Mouse (Mus musculus) neural tube, embryonic 12.5 days (tissue): ENCODE data around the gene Chga. TPM values are rescaled to one million over a fixed set of nuclear protein-coding genes. Genes with fewer than 3 reads are reported as not detected.

ENCODE experiments used
- ATAC-seq: fragments of 200-750 bp; cut with Nextera tagmentation; 2 replicates; pipeline ENCODE4 v1.8.0; 2017; ENCODE audit warnings: low read depth, mild to moderate bottlenecking, moderate TSS enrichment, moderate library complexity; ENCODE audit not compliant: low FRiP score
- H3K27ac ChIP-seq: fragments of 300-500 bp; sonication (generic); 2 replicates; pipeline ENCODE4 v1.5.1; 2016
- H3K27me3 ChIP-seq: fragments of 300-500 bp; sonication (generic); replicated peaks from 2 replicates; pipeline ENCODE4 v1.6.1; 2016; ENCODE audit warnings: mild to moderate bottlenecking
- H3K36me3 ChIP-seq: fragments of 300-500 bp; sonication (generic); 2 replicates; pipeline ENCODE4 v1.6.1; 2016; ENCODE audit warnings: mild to moderate bottlenecking
- H3K4me1 ChIP-seq: fragments of 300-500 bp; sonication (generic); 2 replicates; pipeline ENCODE4 v1.6.1; 2016
- H3K4me2 ChIP-seq: fragments of 300-500 bp; sonication (generic); replicated peaks from 2 replicates; pipeline ENCODE4 v1.6.1; 2016; ENCODE audit warnings: mild to moderate bottlenecking
- H3K4me3 ChIP-seq: fragments of 300-500 bp; sonication (generic); 2 replicates; pipeline ENCODE4 v1.5.1; 2016
- H3K9ac ChIP-seq: fragments of 300-500 bp; sonication (generic); 2 replicates; pipeline ENCODE4 v1.6.1; 2016; ENCODE audit warnings: mild to moderate bottlenecking
- H3K9me3 ChIP-seq: fragments of 300-500 bp; sonication (generic); 2 replicates; pipeline ENCODE4 v1.6.1; 2016; ENCODE audit warnings: mild to moderate bottlenecking
- WGBS: fragments of 180-500 bp; shearing (Covaris S2); methylation state at CpG from one replicate; pipeline ENCODE4 v1.1.7; 2016; 5-methylcytosine and 5-hydroxymethylcytosine counted together
- polyA plus RNA-seq: library from polyadenylated mRNA; unstranded; fragments of >200 nt; fragmentation: Nextera tagmentation; extraction: Ambion mirVana; gene quantifications from 2 replicates; pipeline ENCODE4 v1.2.1, GENCODE M21; 2016

The Chga gene
- polyA plus RNA-seq, 1 experiment from 2014 or later: 78.1 TPM

GRCm38 (mm10) chr12:102607066-102607465 lies 52.3 kb downstream of the Chga start:
- Histone ChIP-seq H3K4me2 (no peak overlapping the region), H3K9ac (no peak overlapping the region), H3K4me3 (no peak overlapping the region), H3K27me3 (no peaks in the 10 kb centered on the region), H3K4me1 (peaks cover 4% of the 10 kb centered on the region), H3K36me3 (0 out of 2 replicates have a peak, but pooled peaks cover 4% of the 10 kb centered on the region), H3K9me3 (no peaks in the 10 kb centered on the region), H3K27ac (no peak overlapping the region)
- ATAC-seq: no peak
- 95% methylated on average over 8 of the region's 8 CpGs for WGBS

- H3K4me3 ChIP-seq: no peak overlapping the region
- 74% methylated on average over 11 of the region's 11 CpGs for WGBS
- no peak overlapping the region for H3K27ac ChIP-seq
- ATAC-seq: no peak
- H3K4me1 ChIP-seq: peaks cover 6% of the 10 kb centered on the region; the same call in 1 of the 2 replicates
- no peaks in the 10 kb centered on the region for H3K27me3 ChIP-seq
- H3K36me3 ChIP-seq: 0 out of 2 replicates have a peak, but pooled peaks cover 4% of the 10 kb centered on the region
- no peak overlapping the region for H3K4me2 ChIP-seq
- no peaks in the 10 kb centered on the region for H3K9me3 ChIP-seq
- H3K9ac ChIP-seq: no peak overlapping the region
Observed at GRCm38 (mm10) chr12:102607808-102608517, 53.2 kb downstream of the Chga start.

- Histone ChIP-seq H3K9me3 (no peaks in the 10 kb centered on the region), H3K27ac (no peak overlapping the region), H3K9ac (no peak overlapping the region), H3K27me3 (no peaks in the 10 kb centered on the region), H3K4me2 (no peak overlapping the region), H3K4me3 (no peak overlapping the region), H3K4me1 (peaks cover 6% of the 10 kb centered on the region; the same call in 1 of the 2 replicates), H3K36me3 (no peaks in the 10 kb centered on the region)
- 93% methylated on average over 8 of the region's 8 CpGs for WGBS
- ATAC-seq: no peak
Observed at GRCm38 (mm10) chr12:102610927-102611326, 56.2 kb downstream of the Chga start.

- no peak overlapping the region for H3K4me3 ChIP-seq
- H3K36me3 ChIP-seq: no peaks in the 10 kb centered on the region
- H3K4me1 ChIP-seq: peaks cover 6% of the 10 kb centered on the region; the same call in 1 of the 2 replicates
- H3K4me2 ChIP-seq: no peak overlapping the region
- WGBS: 95% methylated on average over 1 of the region's 1 CpGs
- ATAC-seq: no peak
- no peaks in the 10 kb centered on the region for H3K9me3 ChIP-seq
- no peak overlapping the region for H3K27ac ChIP-seq
- no peaks in the 10 kb centered on the region for H3K27me3 ChIP-seq
- no peak overlapping the region for H3K9ac ChIP-seq
Observed at GRCm38 (mm10) chr12:102612431-102612830, 57.7 kb downstream of the Chga start.

GRCm38 (mm10) chr12:102613411-102613810 lies 58.6 kb downstream of the Chga start:
- WGBS: 93% methylated on average over 4 of the region's 4 CpGs
- Histone ChIP-seq H3K27ac (no peak overlapping the region), H3K4me3 (no peak overlapping the region), H3K4me2 (no peak overlapping the region), H3K36me3 (no peaks in the 10 kb centered on the region), H3K27me3 (no peaks in the 10 kb centered on the region), H3K4me1 (peaks cover 6% of the 10 kb centered on the region; the same call in 1 of the 2 replicates), H3K9me3 (no peaks in the 10 kb centered on the region), H3K9ac (no peak overlapping the region)
- ATAC-seq: no peak

Other genes with a start within 250 kb of the Chga start
- gene Lgmn, start 115.2 kb upstream of the Chga start, polyA plus RNA-seq: 69.9 and 71.8 TPM in 2 replicates
- 29.4 and 35.3 TPM in 2 replicates for gene Golga5, start 85.8 kb upstream of the Chga start, polyA plus RNA-seq
- gene Itpk1, start 150.0 kb downstream of the Chga start, polyA plus RNA-seq: 24.7 and 28.0 TPM in 2 replicates
- gene Moap1, start 188.7 kb downstream of the Chga start, polyA plus RNA-seq: 38.4 and 42.9 TPM in 2 replicates
- gene Tmem251, start 188.8 kb downstream of the Chga start, polyA plus RNA-seq: 11.6 and 11.7 TPM in 2 replicates
- not detected in 2 replicates for gene Gm28051, start 202.8 kb downstream of the Chga start, polyA plus RNA-seq
- gene Gon7, start 202.8 kb downstream of the Chga start, polyA plus RNA-seq: 43.7 and 44.1 TPM in 2 replicates
- gene Ubr7, start 203.0 kb downstream of the Chga start, polyA plus RNA-seq: 46.9 and 48.1 TPM in 2 replicates
- gene Gm20604, start 203.7 kb downstream of the Chga start, polyA plus RNA-seq: 30.5 and 31.7 TPM in 2 replicates